Mouse (Mus musculus) small intestine, adult 10 weeks (tissue): ENCODE measurements around the gene Rps6kc1. TPM values are rescaled to one million over a fixed set of nuclear protein-coding genes. Genes with fewer than 3 reads are reported as not detected.

Experiments used
- polyA plus RNA-seq: library from polyadenylated mRNA; stranded (reverse); fragments of 350-450 nt; fragmentation: Illumina TruSeq; extraction: RNeasy Lipid Tissue Mini Kit (QIAGEN cat#74804); gene quantifications from one replicate; pipeline ENCODE4 v1.2.3, GENCODE M21; 2014; ENCODE audit warnings: low replicate concordance

Rps6kc1 gene
- 5.0 TPM for polyA plus RNA-seq

DNA sequence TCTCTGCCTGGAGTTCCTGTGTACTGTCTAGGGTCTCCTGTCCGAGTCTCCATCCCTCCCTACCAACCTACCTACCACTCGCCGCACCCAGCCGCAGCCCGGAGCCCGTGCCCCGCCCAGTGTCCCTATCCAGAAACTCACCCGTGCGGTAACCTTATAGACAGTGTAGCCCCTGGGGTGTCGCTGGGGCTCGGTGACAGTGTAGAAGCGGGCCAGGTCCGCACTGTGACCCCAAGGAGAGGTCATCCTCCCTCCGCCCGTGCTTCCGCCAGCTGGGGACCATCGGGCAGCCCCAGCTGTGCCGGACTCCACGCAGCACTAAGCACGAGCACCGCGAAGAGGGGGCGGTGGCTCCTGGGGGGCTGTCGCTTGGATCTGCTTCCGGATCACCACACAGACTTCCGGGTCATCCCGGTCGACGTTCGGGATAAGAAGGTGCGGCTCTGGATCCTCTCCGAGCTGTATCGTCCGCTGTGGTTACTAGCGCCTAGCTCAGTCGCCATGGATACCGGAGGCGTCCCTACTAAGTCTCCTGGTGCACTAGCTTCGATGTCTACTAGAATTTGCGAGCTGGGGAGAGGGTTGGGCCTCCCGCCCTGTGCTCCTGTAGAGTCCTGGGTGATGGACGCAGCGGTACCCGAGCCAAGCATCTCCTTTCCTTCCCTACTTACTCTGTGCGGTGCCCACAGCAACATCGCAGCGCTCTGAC is at the start of gene Rps6kc1:
Gene Rps6kc1 (minus strand): TSS at position 356 of the 709 bp plus-strand sequence.

DNA sequence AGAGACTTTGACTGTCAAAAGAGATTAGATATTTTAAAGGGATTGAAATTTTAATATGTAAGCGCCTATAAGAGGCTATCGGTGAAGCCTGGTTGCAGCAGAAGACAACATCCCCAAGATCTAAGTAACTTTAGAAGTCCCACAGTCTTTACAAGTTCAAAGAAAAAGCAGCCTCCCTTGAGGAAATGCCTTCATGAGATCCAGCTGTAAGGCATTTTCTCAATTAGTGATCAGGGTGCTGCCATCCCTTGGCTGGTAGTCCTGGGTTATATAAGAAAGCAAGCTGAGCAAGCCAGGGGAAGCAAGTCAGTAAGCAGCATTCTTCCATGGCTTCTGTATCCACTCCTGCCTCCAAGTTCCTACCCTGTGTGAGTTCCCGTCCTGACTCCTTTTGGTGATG is 13.2 kb upstream of the Rps6kc1 start, which contains the start of gene Angel2:
Gene Angel2 (plus strand): TSS at position 301 of the 400 bp plus-strand sequence.

Other genes starting within 250 kb of the Rps6kc1 start
- gene Angel2, start 13.3 kb upstream of the Rps6kc1 start, polyA plus RNA-seq, result 73.9 TPM
- 0.37 TPM for gene Vash2, start 67.5 kb upstream of the Rps6kc1 start, polyA plus RNA-seq
- gene Flvcr1, start 114.4 kb upstream of the Rps6kc1 start, polyA plus RNA-seq, result 319 TPM
- not detected for gene Spata45, start 124.9 kb upstream of the Rps6kc1 start, polyA plus RNA-seq
- 15.5 TPM for gene Tatdn3, start 151.2 kb upstream of the Rps6kc1 start, polyA plus RNA-seq
- 0.74 TPM for gene Nsl1, start 151.2 kb upstream of the Rps6kc1 start, polyA plus RNA-seq
- 0.78 TPM for gene Batf3, start 186.1 kb upstream of the Rps6kc1 start, polyA plus RNA-seq